In genomic region chr6:117465165-117465564, GRCm38 (mm10) we compare ENCODE assay signal across 28 mouse cellular contexts.
DNase-seq lines count a peak whose midpoint lies in the region; ATAC-seq lines count a peak whose summit lies in the region.
"Had no signal": no experiment of that assay in that cellular context is flagged by ENCODE, and none has a peak within 500 bp of the region (broad histone marks: within the 10 kb centered on the region; RNA-seq: fewer than 3 reads in every experiment).

No protein-coding gene starts in this region.

- DNase-seq in midbrain, embryonic 10.5 days (ENCODE audit: low spot score) = no peak
- peak; percentile 49 for DNase-seq in fibroblast of lung, adult 2 months (ENCODE audit: low read depth)
- DNase-seq in limb, embryonic 10.5 days (ENCODE audit: low spot score) = no peak
- DNase-seq in gastrocnemius, postnatal 14 days = no peak
- DNase-seq: adrenal gland, postnatal 10 days; adrenal gland, postnatal 36 days; cerebellum, adult 18-20 months; cerebellum, adult 9-10 months; cerebellum, postnatal 14 days; forebrain, postnatal 0 days; gastrocnemius, postnatal 36 days; heart, adult 2 months; heart, postnatal 14 days; heart, postnatal 4 days; kidney, adult 18-20 months had no signal

- peaks cover 4% of the 10 kb centered on the region; the same call in 1 of the 2 replicates for H3K9me3 ChIP-seq in midbrain, embryonic 10.5 days (replicated peaks)
- no peaks in the 10 kb centered on the region for H3K9me3 ChIP-seq in midbrain, embryonic 15.5 days
- no peaks in the 10 kb centered on the region for H3K9me3 ChIP-seq in limb, embryonic 10.5 days (replicated peaks)
- H3K9me3 ChIP-seq: embryonic facial prominence, embryonic 13.5 days; forebrain, embryonic 10.5 days; forebrain, embryonic 13.5 days; hindbrain, embryonic 12.5 days; hindbrain, embryonic 15.5 days had no signal

- 0 out of 2 replicates have a peak, but pooled peaks cover 2% of the 10 kb centered on the region for H3K36me3 ChIP-seq in midbrain, embryonic 10.5 days
- H3K36me3 ChIP-seq in midbrain, embryonic 15.5 days (replicated peaks) = no peaks in the 10 kb centered on the region
- no peaks in the 10 kb centered on the region for H3K36me3 ChIP-seq in limb, embryonic 10.5 days
- H3K36me3 ChIP-seq: embryonic facial prominence, embryonic 13.5 days; forebrain, embryonic 10.5 days; heart, embryonic 10.5 days; heart, embryonic 13.5 days; hindbrain, embryonic 12.5 days; hindbrain, embryonic 15.5 days had no signal

- H3K4me3 ChIP-seq in midbrain, embryonic 10.5 days = no peak overlapping the region
- H3K4me3 ChIP-seq in midbrain, embryonic 15.5 days = no peak overlapping the region
- no peak overlapping the region for H3K4me3 ChIP-seq in limb, embryonic 10.5 days
- H3K4me3 ChIP-seq: embryonic facial prominence, embryonic 13.5 days; forebrain, embryonic 10.5 days; forebrain, embryonic 13.5 days; heart, adult 2 months; heart, embryonic 10.5 days; heart, embryonic 13.5 days; hindbrain, embryonic 12.5 days; hindbrain, embryonic 15.5 days had no signal

- intact Hi-C loops in gastrocnemius, postnatal 14 days (cut with DNase I; ENCODE audit: low total_unique reads) = no loop called here

- WGBS in midbrain, embryonic 10.5 days = 79% methylated on average over 4 of the region's 4 CpGs
- 83% methylated on average over 4 of the region's 4 CpGs for WGBS in midbrain, embryonic 15.5 days
- 49% methylated on average over 4 of the region's 4 CpGs for WGBS in limb, embryonic 10.5 days

- ATAC-seq in midbrain, embryonic 15.5 days (replicated peaks) = no peak
- no peak for ATAC-seq in erythroid progenitor cell, adult 5-6 weeks (replicated peaks; ENCODE audit: low FRiP score, poor library complexity, severe bottlenecking)
- ATAC-seq: activated CD4-positive, CD25-positive, alpha-beta regulatory T cell, adult 4 months; CD4-positive, CD25-positive, alpha-beta regulatory T cell, adult 4 months; forebrain, embryonic 13.5 days; forebrain, postnatal 0 days; inflammation-experienced regulatory T-cells, adult 6 months; intestine, embryonic 16.5 days had no signal

- H3K4me2 ChIP-seq in midbrain, embryonic 15.5 days = no peak overlapping the region
- H3K4me2 ChIP-seq: embryonic facial prominence, embryonic 13.5 days; forebrain, embryonic 13.5 days; heart, embryonic 13.5 days; hindbrain, embryonic 12.5 days; hindbrain, embryonic 15.5 days had no signal

- peaks cover 32% of the 10 kb centered on the region for H3K4me1 ChIP-seq in midbrain, embryonic 10.5 days
- H3K4me1 ChIP-seq in midbrain, embryonic 15.5 days = no peaks in the 10 kb centered on the region
- peaks cover 39% of the 10 kb centered on the region for H3K4me1 ChIP-seq in limb, embryonic 10.5 days
- H3K4me1 ChIP-seq: forebrain, embryonic 13.5 days; hindbrain, embryonic 12.5 days; hindbrain, embryonic 15.5 days had no signal

- H3K9ac ChIP-seq in midbrain, embryonic 15.5 days = no peak overlapping the region
- H3K9ac ChIP-seq: embryonic facial prominence, embryonic 13.5 days; forebrain, embryonic 13.5 days; forebrain, postnatal 0 days; heart, embryonic 13.5 days; hindbrain, embryonic 12.5 days; hindbrain, embryonic 15.5 days had no signal

- peaks cover 47% of the 10 kb centered on the region for H3K27me3 ChIP-seq in midbrain, embryonic 10.5 days (ENCODE audit: low read depth, poor library complexity, severe bottlenecking)
- H3K27me3 ChIP-seq in midbrain, embryonic 15.5 days (replicated peaks) = no peaks in the 10 kb centered on the region
- H3K27me3 ChIP-seq in limb, embryonic 10.5 days (ENCODE audit: low read depth, poor library complexity, severe bottlenecking) = no peaks in the 10 kb centered on the region
- H3K27me3 ChIP-seq: embryonic facial prominence, embryonic 13.5 days; forebrain, embryonic 13.5 days; heart, embryonic 13.5 days; hindbrain, embryonic 12.5 days; hindbrain, embryonic 15.5 days had no signal

- 0 out of 2 replicates have a peak overlapping the region, but pooled peaks have one; percentile 38 for H3K27ac ChIP-seq in midbrain, embryonic 10.5 days (replicated peaks)
- H3K27ac ChIP-seq in midbrain, embryonic 15.5 days = no peak overlapping the region
- 0 out of 2 replicates have a peak overlapping the region, but pooled peaks have one; percentile 44 for H3K27ac ChIP-seq in limb, embryonic 10.5 days
- H3K27ac ChIP-seq: embryonic facial prominence, embryonic 13.5 days; forebrain, embryonic 10.5 days; forebrain, embryonic 13.5 days; heart, adult 2 months; heart, embryonic 10.5 days; heart, embryonic 13.5 days; hindbrain, embryonic 12.5 days; hindbrain, embryonic 15.5 days had no signal
